Mouse (Mus musculus) E14TG2a.4 (cell line): ENCODE data around the gene Zkscan1.

Source experiments
- CTCF ChIP-seq: conservative IDR thresholded peaks from 2 replicates; pipeline ENCODE4 v1.5.1; 2014; ENCODE audit warnings: low read length
- NANOG ChIP-seq: IDR thresholded peaks from 2 replicates; pipeline ENCODE4 v1.6.1; 2014; ENCODE audit warnings: borderline replicate concordance, low read length, mixed read lengths

DNA sequence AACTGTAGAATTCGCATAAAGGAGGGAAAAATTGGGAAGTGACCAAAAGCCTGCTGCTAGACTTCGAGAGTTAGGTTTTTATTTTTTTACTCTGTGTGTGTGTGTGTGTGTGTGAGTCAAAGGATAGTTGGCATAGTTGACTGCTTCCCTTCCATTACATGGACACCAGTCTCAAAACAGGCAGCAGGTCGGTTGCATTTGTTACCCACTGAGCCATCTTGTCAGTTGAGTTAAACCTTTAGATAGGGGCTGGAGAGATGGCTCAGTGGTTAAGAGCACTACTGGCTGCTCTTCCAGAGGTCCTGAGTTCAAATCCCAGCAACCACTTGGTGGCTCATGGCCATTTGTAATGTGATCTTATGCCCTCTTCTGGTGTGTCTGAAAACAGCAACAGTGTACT is 33.2 kb downstream of the Zkscan1 start:
- 0 out of 2 replicates have a peak, but pooled peaks have one; percentile 5 for TF ChIP-seq CTCF
- TF ChIP-seq NANOG: no peak
